Mouse (Mus musculus) lung, postnatal 14 days (tissue): Measurements from ENCODE around the gene Gm11214.

Experiments used
- DNase-seq: peaks from one replicate; pipeline ENCODE4 v3.0.0; 2021

Gm11214 gene

GRCm38 (mm10) chr4:63663279-63663678 is at the start of gene Gm11214:
Gm11214 (minus strand) TSS chr4:63663379.
- DNase-seq: no peak

- DNase-seq: no peak
These were observed 48.7 kb upstream of the Gm11214 start for GRCm38 (mm10) chr4:63711886-63712285.

GRCm38 (mm10) chr4:63710431-63711220 is 47.4 kb upstream of the Gm11214 start:
- DNase-seq: no peak

GRCm38 (mm10) chr4:63706279-63706971 is 43.2 kb upstream of the Gm11214 start:
- DNase-seq: no peak

- DNase-seq: no peak
These were observed 41.1 kb upstream of the Gm11214 start for GRCm38 (mm10) chr4:63704232-63704631.

GRCm38 (mm10) chr4:63703686-63704085 is 40.5 kb upstream of the Gm11214 start:
- no peak for DNase-seq

- DNase-seq: no peak
These were observed 39.0 kb upstream of the Gm11214 start for GRCm38 (mm10) chr4:63702006-63702704.

GRCm38 (mm10) chr4:63699749-63700148 is 36.6 kb upstream of the Gm11214 start:
- no peak for DNase-seq

- no peak for DNase-seq
These were observed 33.7 kb upstream of the Gm11214 start for GRCm38 (mm10) chr4:63696921-63697320.

GRCm38 (mm10) chr4:63692351-63692750 is 29.2 kb upstream of the Gm11214 start:
- DNase-seq: no peak

GRCm38 (mm10) chr4:63687429-63687828 is 24.2 kb upstream of the Gm11214 start:
- peak; percentile 32 for DNase-seq

GRCm38 (mm10) chr4:63686157-63686556 is 23.0 kb upstream of the Gm11214 start:
- peak; percentile 55 for DNase-seq

GRCm38 (mm10) chr4:63685253-63685525 is 22.0 kb upstream of the Gm11214 start:
- no peak for DNase-seq

GRCm38 (mm10) chr4:63684412-63685252 is 21.5 kb upstream of the Gm11214 start:
- DNase-seq: no peak

- no peak for DNase-seq
These were observed 20.5 kb upstream of the Gm11214 start for GRCm38 (mm10) chr4:63683716-63684115.

- no peak for DNase-seq
These were observed 19.9 kb upstream of the Gm11214 start for GRCm38 (mm10) chr4:63683056-63683455.

- DNase-seq: no peak
These were observed 19.3 kb upstream of the Gm11214 start for GRCm38 (mm10) chr4:63682441-63682840.

GRCm38 (mm10) chr4:63681557-63681956 is 18.4 kb upstream of the Gm11214 start:
- DNase-seq: no peak

- DNase-seq: no peak
These were observed 11.9 kb upstream of the Gm11214 start for GRCm38 (mm10) chr4:63675128-63675527.

GRCm38 (mm10) chr4:63668255-63668654 is 5.1 kb upstream of the Gm11214 start:
- DNase-seq: peak; percentile 32

GRCm38 (mm10) chr4:63665738-63666137 is 2.6 kb upstream of the Gm11214 start:
- DNase-seq: no peak

GRCm38 (mm10) chr4:63661857-63662256 is 1.3 kb downstream of the Gm11214 start:
- DNase-seq: no peak

- no peak for DNase-seq
These were observed 1.8 kb downstream of the Gm11214 start for GRCm38 (mm10) chr4:63661426-63661825.
